Mouse (Mus musculus): ENCODE data around the gene Mrap.

GRCm38 (mm10) chr16:90747143-90747542 is 9.1 kb downstream of the Mrap start:
- TF ChIP-seq CHD2 (IDR thresholded peaks at IDR 0.05; ENCODE audit: low read depth, low read length) (no peak), HCFC1 (IDR thresholded peaks at IDR 0.05; ENCODE audit: borderline replicate concordance, insufficient read depth, low read length) (no peak), ZC3H11A (IDR thresholded peaks at IDR 0.05; ENCODE audit: borderline replicate concordance, low read depth, low read length) (no peak), MAFK (IDR thresholded peaks at IDR 0.05; ENCODE audit: insufficient read depth, low read depth, low read length) (no peak)
